Mouse (Mus musculus): ENCODE measurements around the gene Gm3159. TPM values are rescaled to one million over a fixed set of nuclear protein-coding genes. Genes with fewer than 3 reads are reported as not detected.
"Not testable (repeated sequence)": the region's sequence is repeated elsewhere in the genome, so short reads cannot be mapped to it uniquely, and the experiment has no call there.

Gene Gm3159
- not detected in 2 replicates for polyA plus RNA-seq (2015; fragmentation: Nextera tagmentation; extraction: Ambion mirVana)

DNA sequence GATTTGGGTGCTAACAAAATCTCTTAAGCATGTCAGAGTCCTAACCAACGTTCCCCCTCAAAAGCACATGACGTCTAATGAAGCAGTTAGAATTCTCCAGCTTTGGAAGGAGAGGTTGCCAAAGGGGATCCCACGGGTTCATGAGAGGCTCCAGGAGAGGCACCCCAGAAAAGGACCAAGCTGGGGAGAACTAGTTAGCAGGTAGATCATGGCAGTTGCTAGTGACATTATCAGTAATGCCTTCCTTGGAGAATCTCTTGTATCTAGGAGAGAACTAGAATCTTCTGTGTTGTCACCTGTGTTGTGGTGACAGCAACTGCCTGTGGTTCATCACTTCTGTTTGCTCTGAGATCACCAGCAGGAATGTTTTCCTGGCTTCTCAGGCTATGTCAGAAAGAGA lies at the start of gene Gm3159:
TSS of gene Gm3159 (plus strand) at position 301 of the 400 bp plus-strand sequence.
- not testable (repeated sequence) for H3K9me3 ChIP-seq; H3K9ac ChIP-seq; H3K27ac ChIP-seq; H3K27me3 ChIP-seq; H3K4me3 ChIP-seq; ATAC-seq (ENCODE audit: low FRiP score); H3K36me3 ChIP-seq; H3K4me2 ChIP-seq; H3K4me1 ChIP-seq (replicated peaks)
- 78% methylated on average over 3 of the region's 3 CpGs for WGBS

DNA sequence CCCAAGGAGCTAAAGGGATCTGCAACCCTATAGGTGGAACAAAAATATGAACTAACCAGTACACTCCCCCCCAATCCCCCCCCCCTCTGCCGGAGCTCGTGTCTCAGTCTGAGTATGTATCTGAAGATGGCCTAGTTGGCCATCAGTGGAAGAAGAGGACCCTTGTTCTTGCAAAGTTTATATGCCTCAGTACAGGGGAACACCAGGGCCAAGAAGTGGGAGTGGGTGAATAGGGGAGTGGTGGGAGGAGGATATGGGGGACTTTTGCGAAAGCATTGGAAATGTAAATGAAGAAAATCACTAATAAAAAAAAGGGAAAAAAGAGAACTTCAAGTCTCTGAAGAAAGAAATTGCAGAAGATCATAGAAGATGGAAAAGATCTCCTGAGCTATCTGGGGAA lies 28.3 kb upstream of the Gm3159 start:
- not testable (repeated sequence) for H3K36me3 ChIP-seq; H3K4me2 ChIP-seq; ATAC-seq (ENCODE audit: low FRiP score); H3K9me3 ChIP-seq; H3K9ac ChIP-seq; H3K4me1 ChIP-seq (replicated peaks); H3K27me3 ChIP-seq; H3K27ac ChIP-seq; H3K4me3 ChIP-seq
- 93% methylated on average over 3 of the region's 3 CpGs for WGBS

DNA sequence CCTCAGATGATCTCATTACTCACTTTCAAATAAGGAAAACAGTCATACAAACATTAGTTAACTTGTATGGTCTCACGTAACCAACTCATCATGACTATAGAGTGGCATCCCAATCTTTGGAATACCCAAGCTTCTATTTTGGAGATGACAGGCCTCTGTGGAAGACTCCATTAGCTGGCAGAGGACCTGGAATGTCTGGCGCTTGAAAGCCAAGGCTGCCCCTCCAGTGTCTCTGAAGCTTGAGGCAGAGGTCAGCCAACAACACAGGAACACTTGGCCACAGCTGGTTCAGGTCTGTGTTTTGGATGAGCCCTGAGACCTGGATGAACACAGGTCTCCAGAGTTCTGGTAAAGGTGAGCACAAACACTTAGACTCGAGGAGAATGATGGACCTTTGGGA lies 27.6 kb upstream of the Gm3159 start:
- WGBS, result 81% methylated on average over 3 of the region's 3 CpGs
- H3K36me3 ChIP-seq; ATAC-seq (ENCODE audit: low FRiP score); H3K4me3 ChIP-seq; H3K4me1 ChIP-seq (replicated peaks); H3K9ac ChIP-seq; H3K4me2 ChIP-seq; H3K27ac ChIP-seq; H3K27me3 ChIP-seq; H3K9me3 ChIP-seq: not testable (repeated sequence)

DNA sequence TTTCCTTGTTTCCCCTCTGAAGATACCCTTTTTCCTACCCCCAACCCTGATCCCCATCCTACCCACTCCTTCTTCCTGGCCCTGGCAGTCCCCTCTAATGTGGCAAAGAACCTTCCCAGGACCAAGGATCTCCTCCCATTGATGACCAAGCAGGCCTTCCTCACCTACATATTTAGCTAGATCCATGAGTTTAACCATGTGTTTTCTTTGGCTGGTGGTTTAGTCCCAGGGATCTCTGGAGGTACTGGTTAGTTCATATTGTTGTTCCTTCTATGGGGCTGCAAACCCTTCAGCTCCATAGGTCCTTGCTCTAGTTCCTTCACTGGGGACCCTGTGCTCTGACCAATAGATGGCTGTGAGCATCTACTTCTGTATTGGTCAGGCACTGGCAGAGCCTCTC lies 19.5 kb upstream of the Gm3159 start:
- H3K36me3 ChIP-seq; H3K4me1 ChIP-seq (replicated peaks); H3K9me3 ChIP-seq; H3K9ac ChIP-seq; ATAC-seq (ENCODE audit: low FRiP score); H3K4me2 ChIP-seq; H3K27ac ChIP-seq; H3K27me3 ChIP-seq; H3K4me3 ChIP-seq: not testable (repeated sequence)

DNA sequence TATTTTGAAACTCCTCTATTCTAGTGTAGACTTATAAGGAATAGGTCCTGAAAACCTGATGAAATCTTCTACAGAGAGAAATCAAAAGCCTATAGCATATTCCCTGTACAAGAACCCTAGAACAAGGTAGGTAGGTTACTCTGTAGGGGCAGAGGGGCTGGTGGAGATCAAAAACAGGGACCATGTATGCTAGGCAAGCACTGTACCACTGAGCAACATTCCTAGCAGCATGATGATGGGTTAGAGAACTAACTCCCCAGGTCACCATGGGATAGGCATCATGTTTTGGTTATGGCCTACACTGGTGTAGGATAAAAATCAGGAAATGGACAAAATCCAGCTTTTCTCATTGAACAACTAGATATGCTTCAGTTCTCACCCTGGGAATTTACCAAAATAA lies 11.7 kb upstream of the Gm3159 start:
- not testable (repeated sequence) for H3K36me3 ChIP-seq; H3K4me1 ChIP-seq (replicated peaks); H3K27ac ChIP-seq; H3K9me3 ChIP-seq; H3K4me2 ChIP-seq; ATAC-seq (ENCODE audit: low FRiP score); H3K27me3 ChIP-seq; H3K9ac ChIP-seq; H3K4me3 ChIP-seq

DNA sequence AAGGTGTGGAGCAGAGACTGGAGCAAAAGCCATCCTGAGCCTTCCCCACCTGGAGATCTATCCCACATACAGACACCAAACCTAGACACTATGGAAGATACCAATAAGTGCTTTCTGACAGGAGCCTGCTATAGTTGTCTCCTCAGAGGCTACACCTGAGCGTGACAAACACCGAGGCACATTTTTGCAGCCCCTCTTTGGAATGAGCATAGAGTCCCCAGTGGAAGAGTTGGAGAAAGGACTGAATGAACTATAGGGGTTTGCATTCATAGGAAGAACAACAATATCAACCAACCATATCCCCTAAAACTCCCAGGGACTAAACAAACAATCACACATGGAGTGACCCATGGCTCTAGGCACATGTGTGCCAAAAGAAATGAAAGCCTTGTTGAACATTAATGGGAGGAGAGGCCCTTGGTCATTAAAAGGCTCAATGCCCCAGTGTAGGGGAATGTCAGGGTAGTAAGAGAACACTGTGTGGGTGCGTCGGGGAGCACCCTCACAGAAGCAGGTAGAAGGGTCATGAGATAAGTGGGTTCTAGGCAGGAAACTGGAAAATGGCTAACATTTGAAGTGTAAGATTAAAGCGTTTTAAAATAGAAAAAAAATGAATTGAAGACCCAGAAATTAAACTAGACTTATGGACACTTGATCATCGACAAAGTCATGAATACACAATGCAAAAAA lies 4.3 kb upstream of the Gm3159 start:
- H3K4me3 ChIP-seq; ATAC-seq (ENCODE audit: low FRiP score); H3K27me3 ChIP-seq; H3K9ac ChIP-seq; H3K27ac ChIP-seq; H3K4me2 ChIP-seq; H3K36me3 ChIP-seq; H3K4me1 ChIP-seq (replicated peaks); H3K9me3 ChIP-seq: not testable (repeated sequence)
- 100% methylated on average over 2 of the region's 6 CpGs for WGBS

DNA sequence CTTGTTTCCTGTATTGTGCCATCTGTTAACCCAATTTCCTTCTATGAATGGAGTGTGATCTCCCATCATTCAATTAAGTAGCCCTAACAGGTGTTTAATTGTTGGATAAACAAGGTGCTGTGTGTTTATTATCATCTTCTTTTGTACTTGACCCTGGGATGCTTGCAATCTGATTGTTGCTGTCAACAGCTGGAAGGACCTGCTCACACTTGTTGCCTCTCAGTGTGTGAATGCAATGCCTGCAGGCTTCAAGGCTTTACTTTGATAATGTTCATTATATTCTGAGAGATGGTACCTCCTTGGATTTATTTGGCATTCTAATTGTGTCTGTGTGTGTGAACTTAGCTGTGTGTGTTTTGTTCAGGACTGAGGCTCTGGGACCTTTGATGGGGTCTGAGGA lies 1.3 kb downstream of the Gm3159 start:
- not testable (repeated sequence) for H3K36me3 ChIP-seq; ATAC-seq (ENCODE audit: low FRiP score); H3K9ac ChIP-seq; H3K9me3 ChIP-seq; H3K4me3 ChIP-seq; H3K27me3 ChIP-seq; H3K27ac ChIP-seq; H3K4me2 ChIP-seq; H3K4me1 ChIP-seq (replicated peaks)

DNA sequence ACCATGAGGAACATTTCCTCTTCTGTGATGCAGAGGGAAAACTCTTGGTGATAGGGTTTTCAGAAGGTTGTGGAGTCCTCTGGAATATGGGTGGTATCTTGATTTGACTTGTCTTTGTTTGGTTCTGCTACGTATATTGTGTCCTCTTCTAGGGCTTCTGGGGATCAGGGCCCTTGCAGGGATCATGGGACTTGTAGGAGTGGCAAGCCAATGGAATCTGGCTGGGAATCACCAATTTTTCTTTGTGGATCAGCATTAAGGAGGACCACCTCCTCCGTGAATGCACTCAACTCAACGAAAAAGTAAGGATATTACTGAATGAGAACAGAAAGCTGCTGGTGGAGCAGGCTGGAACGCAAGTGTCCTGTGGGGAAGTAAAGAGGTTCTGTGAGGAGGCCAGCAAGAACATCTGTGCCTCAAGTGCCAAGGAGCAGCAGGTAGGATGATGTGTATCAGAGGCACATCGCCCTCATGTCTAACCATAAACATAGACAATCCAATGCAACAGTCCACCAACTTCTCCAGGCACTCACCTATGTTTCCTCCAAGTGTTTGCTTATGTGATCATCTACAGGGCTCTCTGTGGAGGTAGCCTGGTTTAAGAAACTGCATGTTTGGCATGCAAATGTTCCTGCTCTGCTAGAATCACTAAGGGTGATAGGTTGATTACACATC lies 2.9 kb downstream of the Gm3159 start:
- ATAC-seq (ENCODE audit: low FRiP score); H3K27me3 ChIP-seq; H3K4me1 ChIP-seq (replicated peaks); H3K4me2 ChIP-seq; H3K9me3 ChIP-seq; H3K27ac ChIP-seq; H3K4me3 ChIP-seq; H3K36me3 ChIP-seq; H3K9ac ChIP-seq: not testable (repeated sequence)
- 88% methylated on average over 5 of the region's 5 CpGs for WGBS

DNA sequence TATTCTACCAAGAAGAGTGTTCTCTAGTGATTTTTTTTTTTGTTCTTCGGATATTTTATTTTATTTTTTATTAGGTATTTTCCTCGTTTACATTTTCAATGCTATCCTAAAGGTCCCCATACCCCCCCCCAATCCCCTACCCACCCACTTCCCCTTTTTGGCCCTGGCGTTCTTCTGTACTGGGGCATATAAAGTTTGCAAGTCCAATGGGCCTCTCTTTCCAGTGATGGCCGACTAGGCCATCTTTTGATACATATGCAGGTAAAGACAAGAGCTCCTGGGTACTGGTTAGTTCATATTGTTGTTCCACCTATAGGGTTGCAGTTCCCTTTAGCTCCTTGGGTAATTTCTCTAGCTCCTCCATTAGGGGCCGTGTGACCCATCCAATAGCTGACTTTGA lies 3.9 kb downstream of the Gm3159 start:
- not testable (repeated sequence) for H3K36me3 ChIP-seq; ATAC-seq (ENCODE audit: low FRiP score); H3K27me3 ChIP-seq; H3K27ac ChIP-seq; H3K4me2 ChIP-seq; H3K9me3 ChIP-seq; H3K4me1 ChIP-seq (replicated peaks); H3K4me3 ChIP-seq; H3K9ac ChIP-seq
- 78% methylated on average over 5 of the region's 5 CpGs for WGBS

DNA sequence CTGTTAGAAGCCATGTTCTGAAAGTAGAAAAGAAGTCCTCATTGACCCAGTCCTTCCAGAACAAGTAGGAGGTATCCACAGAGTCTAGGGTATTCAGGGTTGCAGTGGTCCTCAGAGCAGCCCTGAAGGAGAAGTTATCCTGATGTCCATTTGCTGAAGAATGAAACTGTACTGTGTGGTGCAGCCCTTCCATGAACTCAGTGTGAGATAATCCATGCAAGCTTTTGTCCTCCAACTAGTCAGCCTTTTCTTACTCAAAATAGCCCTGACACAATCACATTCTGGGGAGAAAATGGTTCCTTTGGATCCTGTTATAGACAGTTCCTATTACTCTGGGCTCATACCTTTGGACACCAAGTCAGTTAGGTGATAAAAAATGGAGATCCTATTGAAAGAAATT lies 6.5 kb downstream of the Gm3159 start:
- H3K4me1 ChIP-seq (replicated peaks); H3K9ac ChIP-seq; H3K27ac ChIP-seq; H3K4me3 ChIP-seq; H3K36me3 ChIP-seq; H3K9me3 ChIP-seq; ATAC-seq (ENCODE audit: low FRiP score); H3K27me3 ChIP-seq; H3K4me2 ChIP-seq: not testable (repeated sequence)

DNA sequence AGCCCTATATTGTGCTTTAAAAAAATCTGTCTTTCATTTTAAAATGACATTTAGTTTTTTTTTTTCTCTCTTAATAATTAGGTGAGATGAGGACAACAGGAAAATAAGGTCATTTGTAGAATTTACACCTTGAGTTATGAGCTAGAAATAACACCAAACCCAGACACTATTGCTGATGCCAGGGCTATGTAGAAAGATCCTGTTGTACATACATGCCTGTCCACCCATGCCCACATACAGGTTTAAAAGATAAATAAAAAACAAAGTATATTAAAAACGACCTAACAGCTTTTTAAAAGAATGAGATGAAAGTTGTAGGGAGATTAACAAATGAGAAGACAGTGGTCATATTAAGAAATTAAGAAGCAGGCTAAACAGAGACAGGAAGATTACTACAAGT lies 12.6 kb downstream of the Gm3159 start:
- not testable (repeated sequence) for H3K4me2 ChIP-seq; ATAC-seq (ENCODE audit: low FRiP score); H3K27me3 ChIP-seq; H3K9ac ChIP-seq; H3K36me3 ChIP-seq; H3K4me1 ChIP-seq (replicated peaks); H3K9me3 ChIP-seq; H3K27ac ChIP-seq; H3K4me3 ChIP-seq
- WGBS, result 63% methylated on average over 1 of the region's 1 CpGs

DNA sequence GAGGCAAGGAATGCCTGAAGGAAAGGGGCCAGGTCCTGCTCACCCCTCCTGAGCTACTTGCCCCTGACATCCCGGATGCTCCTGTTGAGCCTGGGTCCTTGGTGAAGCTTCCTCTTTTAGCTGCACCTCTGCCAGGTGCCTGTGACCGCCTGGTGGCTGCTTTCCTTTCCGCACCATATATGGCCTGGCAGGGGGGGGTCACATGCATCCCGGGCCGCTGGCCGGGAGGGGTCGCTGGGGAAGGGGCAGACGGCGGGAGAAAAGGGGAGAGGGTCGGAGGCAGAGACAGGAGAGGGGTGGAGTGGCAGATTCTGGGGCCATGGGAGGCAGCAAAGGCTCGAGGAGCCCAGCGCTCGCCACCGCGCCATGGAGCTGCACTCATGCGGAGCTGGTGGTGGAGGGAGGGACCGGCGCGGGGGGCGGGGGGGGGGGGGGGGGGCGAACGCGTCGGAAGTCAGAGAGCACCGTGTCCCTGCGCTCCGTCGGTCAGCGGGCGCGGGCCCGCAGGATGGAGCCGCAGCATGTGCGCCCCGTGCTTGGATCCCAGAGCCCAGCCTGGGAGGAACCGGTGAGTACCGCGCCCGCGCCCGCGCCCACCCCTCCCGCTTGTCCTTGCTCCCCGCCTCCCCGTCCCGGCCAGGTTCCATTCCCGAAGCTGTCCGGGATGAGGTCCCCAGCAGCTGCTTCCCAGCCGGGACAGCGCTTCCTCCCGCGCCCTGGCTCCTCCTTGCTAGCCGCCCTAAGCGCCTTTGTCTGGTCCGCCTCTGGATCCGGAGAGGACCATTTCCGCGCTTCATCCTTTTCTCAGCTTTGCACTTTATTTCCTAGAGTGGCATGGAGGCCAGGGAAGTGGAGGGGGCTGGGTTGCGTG lies 17.9 kb downstream of the Gm3159 start, which contains the start of gene Gm3164:
TSS of gene Gm3164 (plus strand) at position 484 of the 871 bp plus-strand sequence.
- 2% methylated on average over 23 of the region's 59 CpGs for WGBS
- H3K4me1 ChIP-seq (replicated peaks); H3K9me3 ChIP-seq; H3K27me3 ChIP-seq; H3K36me3 ChIP-seq; H3K27ac ChIP-seq: not testable (repeated sequence)
- Histone ChIP-seq H3K4me2 (peak within 1 kb of the TSS; percentile 63), H3K9ac (peak within 1 kb of the TSS; percentile 69), H3K4me3 (peak within 1 kb of the TSS; percentile 50)
- 0 out of 2 replicates have a peak, but pooled peaks have one; percentile 73 for ATAC-seq (ENCODE audit: low FRiP score)

DNA sequence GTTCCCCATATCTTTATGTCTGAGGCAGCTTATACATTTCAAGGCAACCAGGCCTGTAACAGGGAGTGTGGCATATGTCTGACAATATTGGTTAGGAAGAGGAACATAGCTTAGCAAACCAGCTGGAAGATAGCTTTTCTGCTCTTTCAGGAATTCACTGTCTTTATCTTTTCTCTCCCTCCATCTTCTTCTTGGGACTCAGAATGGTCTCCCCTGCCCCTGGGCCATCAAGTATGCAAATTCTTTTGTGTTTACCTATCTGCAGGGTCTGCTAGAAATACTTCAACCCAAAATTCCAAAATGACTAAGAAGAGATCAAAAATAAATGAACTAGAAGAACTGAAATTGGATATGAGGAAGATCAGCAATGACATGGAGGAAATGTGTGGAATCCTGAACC lies 33.4 kb downstream of the Gm3159 start, which contains the start of gene Gm3173:
TSS of gene Gm3173 (plus strand) at position 301 of the 400 bp plus-strand sequence.
- H3K9ac ChIP-seq; H3K27me3 ChIP-seq; H3K4me2 ChIP-seq; H3K9me3 ChIP-seq; H3K4me3 ChIP-seq; H3K27ac ChIP-seq; H3K4me1 ChIP-seq (replicated peaks); H3K36me3 ChIP-seq; ATAC-seq (ENCODE audit: low FRiP score): not testable (repeated sequence)

Data from hindbrain, embryonic 13.5 days (tissue).